Comparison of ENCODE assay signal across 24 mouse cellular contexts in the genomic region with DNA sequence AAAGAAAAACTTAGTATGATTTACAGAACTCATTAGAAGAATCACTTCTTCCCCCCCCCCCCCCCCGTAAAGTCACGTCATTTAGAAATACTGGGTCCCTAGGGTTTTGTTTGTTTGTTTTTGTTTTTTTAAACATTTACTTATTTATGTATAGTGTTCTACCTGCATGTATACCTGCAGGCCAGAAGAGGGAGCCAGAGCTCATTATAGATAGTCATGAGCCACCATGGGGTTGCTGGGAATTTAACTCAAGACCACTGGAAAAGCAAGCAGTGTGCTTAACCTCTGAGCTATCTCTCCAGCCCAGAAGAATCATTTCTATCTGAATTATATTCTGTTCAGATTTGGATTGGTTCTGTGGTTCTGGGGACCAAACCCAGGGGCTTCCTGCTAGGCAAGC. TPM values are rescaled to one million over a fixed set of nuclear protein-coding genes. Genes with fewer than 3 reads are reported as not detected.
DNase-seq lines count a peak whose midpoint lies in the region; ATAC-seq and TF ChIP-seq lines count a peak whose summit lies in the region.
"Had no signal": no experiment of that assay in that cellular context is flagged by ENCODE, and none has a peak within 500 bp of the region (broad histone marks: within the 10 kb centered on the region; RNA-seq: fewer than 3 reads in every experiment).

No protein-coding gene starts in this region.

- no peak for DNase-seq in kidney, postnatal 0 days (ENCODE audit: low spot score)
- DNase-seq in kidney, adult 18-20 months: no peak
- DNase-seq in 416B (ENCODE audit: low read depth) (peak; percentile 17), ZHBTc4 (ENCODE audit: low read depth, low spot score) (peak; percentile 66)
- no peak for DNase-seq in embryo, embryonic 10 days (ENCODE audit: low spot score)
- DNase-seq in ovary, postnatal 10 days (ENCODE audit: low spot score): no peak
- DNase-seq: adrenal gland, postnatal 25 days; cerebellum, adult 11 months; cerebellum, postnatal 25 days; gastrocnemius, postnatal 25 days; kidney, adult 9 months; kidney, postnatal 36 days; lung, postnatal 14 days; right cerebral cortex, postnatal 14 days; spleen, adult 18-20 months; thymus, adult 18-20 months had no signal

- no peak overlapping the region for H3K27ac ChIP-seq in kidney, postnatal 0 days
- H3K27ac ChIP-seq: forebrain, embryonic 10.5 days; heart, embryonic 15.5 days; limb, embryonic 12.5 days; liver, embryonic 15.5 days; midbrain, embryonic 15.5 days; neural tube, embryonic 15.5 days had no signal

- WGBS in kidney, postnatal 0 days: 91% methylated on average over 2 of the region's 2 CpGs

- H3K27me3 ChIP-seq in kidney, postnatal 0 days (ENCODE audit: insufficient read depth, low read length): no peaks in the 10 kb centered on the region
- no peaks in the 10 kb centered on the region for H3K27me3 ChIP-seq in E14TG2a.4 (ENCODE audit: insufficient read depth, low read length)
- H3K27me3 ChIP-seq: heart, embryonic 15.5 days; limb, embryonic 12.5 days; liver, embryonic 15.5 days; megakaryocyte, embryonic 14.5 days; midbrain, embryonic 15.5 days; neural tube, embryonic 15.5 days had no signal

- no peak overlapping the region for H3K4me2 ChIP-seq in kidney, postnatal 0 days (ENCODE audit: low read length)
- H3K4me2 ChIP-seq: heart, embryonic 15.5 days; limb, embryonic 12.5 days; liver, embryonic 15.5 days; midbrain, embryonic 15.5 days; neural tube, embryonic 15.5 days had no signal

- H3K36me3 ChIP-seq in kidney, postnatal 0 days (ENCODE audit: insufficient read depth, low read length): no peaks in the 10 kb centered on the region
- no peaks in the 10 kb centered on the region for H3K36me3 ChIP-seq in E14TG2a.4 (ENCODE audit: insufficient read depth, low read length)
- H3K36me3 ChIP-seq: forebrain, embryonic 10.5 days; limb, embryonic 12.5 days had no signal

- no peak overlapping the region for H3K9ac ChIP-seq in kidney, postnatal 0 days (ENCODE audit: low read depth, low read length)
- H3K9ac ChIP-seq: heart, embryonic 15.5 days; limb, embryonic 12.5 days; liver, embryonic 15.5 days; midbrain, embryonic 15.5 days; neural tube, embryonic 15.5 days had no signal

- no peaks in the 10 kb centered on the region for H3K9me3 ChIP-seq in kidney, postnatal 0 days (replicated peaks; ENCODE audit: low read length)
- H3K9me3 ChIP-seq in E14TG2a.4 (ENCODE audit: low read length): no peaks in the 10 kb centered on the region
- H3K9me3 ChIP-seq: forebrain, embryonic 10.5 days; heart, embryonic 15.5 days; limb, embryonic 12.5 days; liver, embryonic 15.5 days; megakaryocyte, embryonic 14.5 days; midbrain, embryonic 15.5 days; neural tube, embryonic 15.5 days had no signal

- TF ChIP-seq CTCF in kidney, postnatal 0 days (IDR thresholded peaks at IDR 0.05; ENCODE audit: low read depth): peak; percentile 25; the same call in 1 of the 2 replicates
- TF ChIP-seq CTCF in E14TG2a.4 (conservative IDR thresholded peaks at IDR 0.05; ENCODE audit: low read length): peak; percentile 37

- no peak overlapping the region for H3K4me3 ChIP-seq in kidney, postnatal 0 days (replicated peaks; ENCODE audit: low read depth, low read length)
- H3K4me3 ChIP-seq in E14TG2a.4 (replicated peaks; ENCODE audit: low read length): no peak overlapping the region
- H3K4me3 ChIP-seq: forebrain, embryonic 10.5 days; heart, embryonic 15.5 days; limb, embryonic 12.5 days; liver, embryonic 15.5 days; megakaryocyte, embryonic 14.5 days; midbrain, embryonic 15.5 days; neural tube, embryonic 15.5 days had no signal

- ATAC-seq in kidney, postnatal 0 days (replicated peaks; ENCODE audit: low FRiP score, low read depth): no peak
- ATAC-seq: midbrain, embryonic 15.5 days had no signal

- H3K4me1 ChIP-seq in kidney, postnatal 0 days (replicated peaks; ENCODE audit: insufficient read depth, low read length): no peaks in the 10 kb centered on the region
- H3K4me1 ChIP-seq in E14TG2a.4 (replicated peaks; ENCODE audit: low read depth, low read length): no peaks in the 10 kb centered on the region
- H3K4me1 ChIP-seq: forebrain, embryonic 10.5 days; limb, embryonic 12.5 days; liver, embryonic 15.5 days; midbrain, embryonic 15.5 days; neural tube, embryonic 15.5 days had no signal

RNA-seq across cellular contexts. Expression of gene Cacybp, which starts 40.4 kb away (rescaled TPM):
- 180 and 182 TPM in 2 replicates for polyA plus RNA-seq in kidney, postnatal 0 days (2015; fragmentation: Nextera tagmentation; extraction: Ambion mirVana)

RNA-seq across cellular contexts. Expression of gene Mrps14, which starts 58.1 kb away (rescaled TPM):
- polyA plus RNA-seq in kidney, postnatal 0 days (2015; fragmentation: Nextera tagmentation; extraction: Ambion mirVana): 316 and 330 TPM in 2 replicates

Comparison
In these comparisons a context has a peak if more than half of its experiments do, and no peak if none do; other contexts are left out.
1. DNase-seq: peak in 416B (single experiment) and ZHBTc4 (single experiment); none in kidney, postnatal 0 days (single experiment), kidney, adult 18-20 months (single experiment), embryo, embryonic 10 days (single experiment) and ovary, postnatal 10 days (single experiment).